Mouse (Mus musculus) T-cell, adult 2 months (primary cell): ENCODE measurements around the gene Tomm6.

Experiments used
- DNase-seq: peaks from one replicate; pipeline ENCODE4 v3.0.0; 2022; ENCODE audit warnings: low spot score

Tomm6 gene

DNA sequence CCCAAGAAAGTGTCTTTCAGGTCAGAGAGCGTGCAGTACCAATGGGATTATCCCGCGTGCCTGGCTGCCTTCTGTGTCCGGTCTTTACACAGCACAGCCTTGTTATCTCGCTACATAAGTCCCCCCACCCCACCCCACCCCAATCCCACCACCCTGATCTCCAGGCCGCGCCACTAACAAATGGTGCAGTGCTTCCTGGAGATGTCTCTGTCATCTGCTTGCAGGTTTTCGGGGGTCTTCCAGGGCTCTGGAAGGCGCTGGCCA lies at the start of gene Tomm6:
TSS of gene Tomm6 (minus strand) at position 43 of the 264 bp plus-strand sequence.
- DNase-seq: no peak

DNA sequence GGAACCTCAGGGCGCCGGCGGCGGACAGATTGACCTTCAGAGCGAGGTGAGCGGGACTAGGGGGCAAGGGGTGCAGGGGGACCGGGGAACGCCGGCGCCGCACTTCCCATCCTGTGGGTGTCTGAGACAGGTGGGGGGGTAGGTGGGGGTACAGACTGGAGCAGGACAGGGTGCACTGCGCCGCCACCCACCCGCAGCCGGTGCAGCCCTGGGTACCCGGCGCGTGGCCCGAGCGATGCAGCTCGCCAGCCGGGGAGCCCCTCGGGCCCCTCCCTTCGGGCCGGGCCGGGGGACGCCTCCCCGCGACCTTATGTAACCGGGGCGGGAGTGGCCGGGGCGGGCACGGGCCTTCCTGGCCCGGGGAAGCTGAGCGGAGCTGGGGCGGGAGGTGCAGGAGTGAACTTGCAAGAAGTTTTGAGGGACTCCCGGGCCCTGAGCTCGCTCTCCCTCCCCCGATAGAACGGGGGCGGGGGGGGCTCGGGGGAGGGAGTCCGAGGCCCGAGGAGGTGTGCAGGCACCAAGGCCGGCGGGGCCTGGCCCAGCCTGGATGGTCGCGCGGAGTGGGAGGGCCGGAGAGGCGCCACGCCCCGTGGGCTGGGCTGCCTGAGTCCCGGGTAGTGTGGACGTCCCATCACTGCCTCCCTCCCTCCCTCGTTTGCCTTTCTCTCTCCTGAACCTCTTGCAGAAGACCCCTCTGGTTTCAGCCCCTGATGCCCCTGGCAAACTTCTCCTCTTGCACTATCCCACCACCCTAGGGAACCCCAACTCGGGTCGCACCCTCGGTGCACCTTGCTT lies 49.3 kb upstream of the Tomm6 start:
- DNase-seq: peak; percentile 48

DNA sequence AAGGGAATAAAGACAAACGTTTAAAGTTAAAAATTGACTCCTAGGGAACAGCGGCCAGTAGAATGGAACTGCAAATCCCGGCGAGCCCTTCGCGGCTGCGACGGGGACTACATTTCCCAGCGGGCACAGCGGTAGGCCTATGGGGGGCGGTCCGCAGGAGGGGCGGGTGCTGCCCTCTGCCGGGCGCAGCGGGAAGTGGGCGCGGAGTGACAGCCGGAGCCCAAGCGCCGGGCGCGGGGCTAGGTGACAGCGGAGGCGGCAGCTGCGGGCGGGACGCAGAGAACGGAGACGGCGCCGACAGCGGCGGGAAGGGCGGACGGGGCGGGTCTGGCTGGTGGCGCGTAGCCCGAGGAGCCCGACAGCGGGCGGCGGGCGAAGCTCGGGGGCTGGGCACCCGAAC lies 48.7 kb upstream of the Tomm6 start, which contains the start of gene Tfeb:
TSS of gene Tfeb (plus strand) at position 175 of the 400 bp plus-strand sequence.
- DNase-seq: peak; percentile 94

DNA sequence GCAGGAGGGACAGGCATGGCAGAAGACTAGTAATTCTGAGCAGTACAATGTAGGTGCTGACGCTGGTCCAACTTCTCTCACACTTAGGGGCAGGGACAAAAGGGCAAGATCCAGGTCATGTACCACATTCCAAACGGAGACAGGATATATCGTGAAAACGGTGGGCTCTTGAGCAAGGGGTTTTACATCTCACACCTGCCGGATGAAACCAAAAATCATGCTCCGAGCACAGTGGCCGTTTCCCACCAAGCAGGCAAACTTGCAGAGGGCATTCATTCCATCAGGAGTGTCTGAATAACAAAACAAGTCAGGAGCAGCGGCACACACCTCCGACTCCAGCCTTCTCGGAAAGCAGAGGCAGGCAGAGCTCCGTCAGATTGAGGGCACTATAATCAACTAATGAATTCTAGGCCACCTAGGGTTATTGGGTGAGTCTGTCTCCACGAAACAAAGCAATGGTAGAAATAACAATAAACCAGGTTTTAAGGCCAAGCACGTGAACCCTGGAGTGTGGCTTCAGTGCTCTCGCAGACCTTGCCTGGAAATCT lies 47.4 kb upstream of the Tomm6 start:
- DNase-seq: no peak

DNA sequence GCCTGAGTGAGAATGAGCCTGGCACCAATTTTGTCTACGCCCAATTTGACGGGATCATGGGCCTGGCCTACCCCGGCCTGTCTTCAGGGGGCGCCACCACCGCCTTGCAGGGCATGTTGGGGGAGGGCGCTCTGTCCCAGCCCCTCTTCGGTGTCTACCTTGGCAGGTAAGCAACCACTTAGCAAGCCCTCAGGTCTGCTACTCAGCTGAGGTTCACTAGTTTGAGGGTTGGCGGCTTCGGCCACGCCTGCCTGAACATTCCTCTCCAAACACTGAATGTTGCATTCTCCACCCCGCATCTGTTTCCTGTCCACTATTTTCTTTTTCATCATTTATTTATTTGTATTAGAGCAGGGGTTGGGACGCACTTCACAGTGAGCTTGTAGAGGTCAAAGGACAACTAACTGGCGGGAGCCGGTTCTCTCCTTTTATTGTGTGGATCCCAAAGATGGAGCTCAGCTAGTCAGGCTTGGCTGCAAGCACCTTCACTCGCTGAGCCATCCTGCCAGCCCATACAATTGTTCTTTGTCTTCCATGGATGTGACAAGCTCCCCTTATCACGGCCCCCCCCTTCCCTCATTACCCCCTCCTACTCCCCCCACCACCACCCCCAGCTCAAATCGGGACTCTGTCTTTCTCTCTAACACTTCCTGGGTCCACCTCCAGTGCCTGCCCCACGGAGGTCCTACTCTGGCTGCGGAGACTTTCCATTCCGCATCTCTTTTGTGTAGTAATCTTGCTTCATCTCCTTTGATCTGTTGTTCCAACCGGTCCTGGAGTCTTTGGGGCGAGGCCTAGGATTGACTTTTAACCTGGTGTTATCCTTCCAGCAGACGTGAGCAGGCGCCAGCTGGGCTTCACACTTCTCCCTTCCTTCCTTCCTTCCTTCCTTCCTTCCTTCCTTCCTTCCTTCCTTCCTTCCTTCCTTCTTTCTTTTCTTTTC lies 42.7 kb upstream of the Tomm6 start:
- DNase-seq: no peak

DNA sequence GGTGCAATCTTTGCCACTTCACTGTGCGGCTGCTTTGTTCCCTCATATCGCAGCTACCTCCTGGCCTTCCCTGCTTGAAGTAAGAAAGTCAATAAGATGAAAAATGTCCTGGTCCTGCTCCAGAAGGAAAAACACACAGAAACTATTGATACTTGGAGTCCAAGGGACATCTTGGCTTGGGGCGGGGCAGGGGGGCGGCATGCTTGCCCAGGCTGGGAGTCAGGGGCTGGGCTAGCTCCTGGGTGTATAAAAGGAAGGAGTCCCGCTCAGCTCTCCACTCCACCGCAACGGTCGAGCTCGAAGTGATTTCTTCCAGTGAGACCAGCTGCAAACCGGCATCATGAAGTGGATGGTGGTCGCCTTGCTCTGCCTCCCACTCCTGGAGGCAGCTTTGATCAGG lies 38.4 kb upstream of the Tomm6 start, which contains the start of gene Pgc:
TSS of gene Pgc (plus strand) at position 277 of the 400 bp plus-strand sequence.
- DNase-seq: no peak

DNA sequence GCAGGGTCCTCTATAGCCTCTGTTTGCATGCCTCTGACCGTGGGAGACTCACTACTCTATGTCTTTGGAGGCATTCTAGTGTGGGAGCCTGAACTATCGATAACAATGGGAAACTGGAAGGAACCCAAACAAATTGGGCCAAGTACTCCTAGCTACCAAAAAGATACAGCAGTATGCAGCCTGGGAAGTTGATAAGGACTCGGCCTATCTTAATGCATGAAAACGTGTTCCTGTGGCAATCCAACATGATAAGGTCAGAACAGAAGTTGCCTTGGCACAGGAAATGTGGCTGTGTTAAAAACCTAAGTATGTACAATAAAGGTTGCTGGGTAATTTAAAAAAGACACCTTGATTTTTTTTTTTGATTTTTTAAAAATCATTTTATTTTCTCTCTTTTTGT lies 33.0 kb upstream of the Tomm6 start:
- no peak for DNase-seq

DNA sequence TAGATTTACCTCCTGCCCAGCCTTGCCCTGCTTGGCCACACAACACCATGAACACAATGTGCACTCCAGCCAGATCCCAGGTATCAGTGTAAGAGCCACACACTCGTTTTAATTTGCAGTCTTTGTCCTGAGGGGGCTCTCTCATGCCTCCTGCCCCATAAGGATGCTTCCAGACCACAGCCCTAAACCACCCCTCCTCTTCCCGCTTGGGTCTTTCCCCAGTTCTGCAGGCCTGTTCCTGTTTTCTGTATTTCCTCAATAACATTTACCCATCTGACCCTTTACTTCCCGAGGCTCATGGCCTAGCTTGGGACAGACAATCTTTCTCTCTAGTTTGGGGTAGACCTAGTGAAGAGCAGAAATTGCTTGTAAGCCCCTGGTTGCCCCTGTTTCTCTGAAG lies 26.9 kb upstream of the Tomm6 start:
- no peak for DNase-seq

DNA sequence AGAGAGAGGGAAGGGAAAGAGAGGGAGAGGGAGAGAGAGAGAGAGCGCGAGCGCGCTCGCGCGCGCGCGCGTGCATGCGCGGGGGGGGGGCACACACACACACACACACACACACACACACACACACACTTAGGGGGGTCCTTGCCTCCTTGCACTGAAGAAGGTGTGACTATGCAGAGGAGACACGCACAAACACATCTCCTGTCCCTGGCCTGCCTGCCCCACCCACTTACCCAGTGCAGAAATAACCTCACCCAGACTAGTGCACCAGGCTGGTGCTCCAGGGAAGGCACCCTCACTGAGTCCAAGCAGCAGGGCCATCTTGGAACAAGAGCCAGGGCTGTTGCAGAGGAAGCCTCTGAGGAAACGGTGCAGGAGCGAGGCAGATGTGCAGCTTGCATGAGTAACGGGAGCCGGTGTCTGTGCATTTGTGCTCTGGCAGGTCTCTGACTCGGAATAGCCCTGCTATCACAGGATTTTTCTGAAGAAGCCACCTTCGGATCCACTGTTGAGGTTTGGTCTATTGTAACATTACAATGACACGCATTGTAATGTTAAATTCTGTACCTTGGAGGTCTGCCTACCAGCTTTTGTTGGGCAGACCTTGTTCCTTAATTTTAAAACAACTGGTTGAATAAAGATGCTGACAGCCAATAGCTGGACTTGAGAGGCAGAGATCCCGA lies 24.8 kb upstream of the Tomm6 start:
- no peak for DNase-seq

DNA sequence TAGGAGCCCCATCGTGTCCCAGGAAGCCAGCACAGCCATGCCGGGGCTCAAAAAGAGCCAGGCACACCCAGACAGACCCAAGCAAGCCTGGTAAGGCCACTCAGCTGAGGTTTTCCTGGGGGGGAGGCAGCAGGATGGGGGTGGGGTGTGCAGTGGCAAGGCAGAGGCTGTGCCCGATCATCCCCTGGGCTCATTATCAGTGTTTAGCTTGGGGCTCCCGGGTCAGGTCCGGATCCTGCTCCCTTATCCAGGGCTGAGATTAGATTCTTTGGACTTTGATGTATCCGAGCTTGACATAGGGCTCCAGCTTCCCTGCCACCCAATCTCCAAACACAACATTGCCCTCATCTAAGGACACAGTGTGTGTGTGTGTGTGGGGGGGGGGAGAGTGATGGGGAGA lies 23.7 kb upstream of the Tomm6 start:
- no peak for DNase-seq

DNA sequence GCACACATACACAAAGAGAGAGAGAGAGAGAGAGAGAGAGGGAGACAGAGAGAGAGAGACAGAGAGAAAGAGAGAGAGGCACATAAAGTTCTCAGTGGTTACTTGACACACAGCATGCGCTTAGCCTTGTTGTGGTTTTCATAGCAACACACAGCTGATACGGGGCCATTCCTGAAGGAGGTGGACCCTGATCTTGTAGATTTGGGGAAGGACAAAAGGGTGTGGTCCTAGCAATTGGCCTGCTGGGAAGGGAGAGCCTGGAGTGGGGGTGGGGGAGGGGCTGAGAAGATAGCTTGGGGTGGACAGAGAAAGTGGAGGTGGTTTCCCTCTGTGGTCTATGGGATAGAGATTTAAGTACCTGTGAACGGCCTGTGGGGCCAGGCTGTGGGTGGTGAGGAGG lies 21.9 kb upstream of the Tomm6 start:
- no peak for DNase-seq

DNA sequence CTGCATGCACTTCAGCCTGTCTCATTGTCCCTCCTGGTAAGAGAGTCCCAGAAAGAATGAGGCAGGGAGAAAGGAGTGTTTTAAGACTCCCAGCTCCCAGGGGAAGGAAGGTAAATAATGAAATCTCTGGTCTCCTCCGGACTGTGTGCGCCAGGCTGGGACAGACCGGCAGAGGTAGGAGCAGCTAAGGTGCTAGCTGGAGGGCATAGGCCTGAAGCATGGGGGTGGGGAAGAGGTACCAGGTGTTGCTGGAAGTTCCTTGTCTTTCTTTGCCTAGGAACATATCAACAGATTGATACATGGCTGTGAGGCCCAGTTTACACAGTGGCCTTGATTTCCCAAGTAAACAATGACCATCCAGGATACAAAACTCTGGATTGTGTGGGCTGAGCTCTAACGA lies 20.8 kb upstream of the Tomm6 start:
- no peak for DNase-seq

DNA sequence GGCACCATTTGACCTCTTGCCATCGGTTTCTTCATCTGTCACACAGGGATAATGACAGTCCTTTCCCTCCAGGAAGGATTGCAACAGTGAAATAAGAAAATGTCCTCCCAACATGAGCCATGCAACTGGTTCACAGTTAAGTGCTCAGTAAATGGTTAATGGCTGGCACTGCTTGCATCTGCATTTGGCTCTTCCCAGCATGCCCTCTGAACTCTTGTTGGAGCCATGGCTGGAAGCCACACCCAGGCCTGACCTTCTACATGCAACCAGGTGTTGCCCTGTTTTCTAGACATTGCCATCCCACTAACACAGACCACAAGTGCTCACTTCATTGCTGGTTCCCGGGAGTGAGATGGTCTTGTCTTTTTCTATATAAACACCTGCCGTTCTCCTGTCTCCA lies 19.8 kb upstream of the Tomm6 start:
- DNase-seq: no peak

DNA sequence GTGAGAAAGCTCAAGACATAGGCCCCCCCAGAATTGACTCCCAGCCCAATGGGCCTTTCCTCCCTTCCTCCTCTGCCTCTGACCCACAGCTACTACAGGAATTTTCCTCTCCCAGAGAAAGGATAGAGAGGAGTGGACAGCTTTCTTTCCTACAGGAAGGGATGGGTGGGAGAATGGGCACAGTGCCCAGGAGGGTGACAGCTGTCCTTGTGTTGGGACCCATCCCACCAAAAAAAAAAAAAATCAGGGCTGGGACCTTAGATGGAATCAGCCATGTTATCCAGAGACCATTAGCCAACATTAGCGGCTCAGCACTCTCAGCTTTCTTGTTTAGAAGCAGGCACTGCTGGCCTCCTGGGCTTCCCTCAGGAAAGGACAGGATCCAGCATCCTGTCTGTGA lies 18.0 kb upstream of the Tomm6 start:
- no peak for DNase-seq

DNA sequence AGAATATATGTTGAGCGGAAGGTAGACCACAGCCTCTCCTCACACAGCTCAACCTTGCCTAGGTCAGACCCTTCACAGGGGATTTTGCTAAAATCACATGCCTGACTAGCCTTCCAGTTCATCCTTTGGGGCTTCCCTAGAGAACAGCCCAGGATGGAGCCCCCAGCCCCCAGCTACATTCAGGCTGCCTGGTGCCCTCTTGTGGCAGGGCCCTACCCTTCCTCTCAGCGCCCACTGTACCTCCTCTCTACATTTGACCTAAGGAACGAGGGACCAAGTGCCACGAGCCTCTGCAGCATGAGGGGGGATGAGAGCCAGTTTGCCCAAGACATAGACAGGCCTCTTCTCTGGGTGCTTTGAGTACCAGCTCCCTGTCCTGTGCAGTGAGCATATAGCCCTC lies 16.5 kb upstream of the Tomm6 start:
- no peak for DNase-seq

DNA sequence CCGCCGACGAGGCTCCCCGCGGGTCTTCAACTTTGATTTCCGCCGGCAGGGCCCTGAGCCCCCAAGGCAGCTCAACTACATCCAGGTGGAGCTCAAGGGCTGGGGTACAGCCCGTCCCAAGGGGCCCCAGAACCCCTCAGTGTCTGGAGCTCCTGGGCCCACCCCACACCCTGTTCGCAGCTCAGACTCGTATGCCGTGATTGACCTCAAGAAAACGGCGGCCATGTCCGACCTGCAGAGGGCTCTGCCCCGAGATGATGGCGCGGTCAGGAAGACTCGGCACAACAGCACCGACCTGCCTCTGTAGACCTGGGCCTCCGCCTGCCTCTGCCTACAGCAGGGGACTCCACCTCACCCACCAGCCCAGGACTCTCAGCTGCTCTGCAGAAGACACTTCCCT lies 15.4 kb upstream of the Tomm6 start:
- no peak for DNase-seq

DNA sequence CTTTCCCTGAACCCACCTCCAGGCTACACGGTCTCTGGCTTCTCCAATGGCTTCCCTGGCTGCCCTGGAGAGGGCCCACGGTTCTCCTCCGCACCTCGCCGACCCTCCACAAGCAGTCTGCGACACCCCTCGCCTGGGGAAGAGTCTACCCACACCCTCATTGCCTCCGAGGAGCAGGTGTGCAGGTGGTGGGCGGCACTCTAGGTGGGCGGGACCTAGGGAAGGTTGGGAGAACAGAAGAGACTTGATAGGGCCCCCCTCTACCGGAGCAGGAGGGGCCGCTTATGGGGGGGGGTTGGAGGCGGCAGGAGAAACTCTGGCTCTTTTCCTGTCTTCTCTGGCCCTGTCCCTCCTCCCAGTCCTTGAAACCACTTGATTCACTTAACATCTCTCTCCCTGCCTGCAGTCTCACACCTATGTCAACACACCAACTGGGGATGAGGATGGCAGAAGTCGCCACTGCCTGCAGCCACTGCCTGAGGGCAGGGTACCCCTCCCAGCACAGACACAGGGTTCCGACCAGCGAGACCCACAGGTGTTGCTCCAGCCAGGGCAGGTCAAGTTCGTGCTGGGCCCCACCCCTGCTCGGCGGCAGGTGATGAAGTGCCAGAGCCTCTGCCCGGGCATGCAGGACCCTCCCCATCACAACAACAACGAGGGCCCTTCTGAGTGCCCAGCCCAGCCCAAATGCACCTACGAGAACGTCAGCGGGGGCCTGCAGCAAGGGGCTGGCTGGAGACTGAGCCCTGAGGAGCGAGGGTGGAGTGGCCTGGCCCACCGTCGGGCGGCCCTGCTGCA lies 14.6 kb upstream of the Tomm6 start:
- DNase-seq: no peak

DNA sequence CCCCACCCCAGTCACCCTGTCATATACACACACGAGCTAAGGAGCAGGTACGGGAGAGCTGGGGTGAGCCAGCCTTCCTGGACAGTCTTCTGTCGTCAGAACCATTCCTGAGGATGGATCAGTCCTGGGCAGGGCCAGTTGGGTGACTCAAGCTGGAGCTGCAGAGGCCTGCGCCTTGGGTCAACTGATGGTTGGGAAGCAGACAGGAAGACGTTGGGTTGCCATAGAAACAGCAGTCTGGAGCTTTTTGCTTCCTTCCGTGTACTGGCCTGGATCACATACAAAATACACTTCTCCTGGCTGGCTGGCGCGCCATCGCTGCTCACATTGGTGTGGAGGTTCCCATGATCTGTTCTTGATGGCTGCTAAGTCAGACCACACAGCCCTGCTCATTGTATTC lies 13.6 kb upstream of the Tomm6 start:
- DNase-seq: no peak

DNA sequence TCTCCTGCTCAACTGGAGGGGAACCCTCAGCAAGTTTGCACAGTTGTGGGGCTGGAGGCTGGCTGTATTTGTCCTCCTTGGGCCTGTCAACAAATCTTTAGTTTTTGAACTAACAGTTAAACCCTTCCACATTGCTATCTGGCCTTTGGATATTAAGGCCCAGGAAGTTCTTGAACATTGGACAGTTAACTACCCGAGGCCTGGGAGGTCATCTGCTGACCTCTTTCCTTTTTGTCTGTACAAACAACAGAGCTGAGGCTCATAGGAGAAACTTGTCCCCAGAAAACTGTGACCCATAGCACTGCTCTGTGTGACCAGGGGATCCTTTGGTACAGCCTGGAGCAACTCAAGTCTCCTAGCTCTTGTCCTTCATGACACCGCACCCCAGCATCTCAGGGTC lies 10.9 kb upstream of the Tomm6 start:
- no peak for DNase-seq

DNA sequence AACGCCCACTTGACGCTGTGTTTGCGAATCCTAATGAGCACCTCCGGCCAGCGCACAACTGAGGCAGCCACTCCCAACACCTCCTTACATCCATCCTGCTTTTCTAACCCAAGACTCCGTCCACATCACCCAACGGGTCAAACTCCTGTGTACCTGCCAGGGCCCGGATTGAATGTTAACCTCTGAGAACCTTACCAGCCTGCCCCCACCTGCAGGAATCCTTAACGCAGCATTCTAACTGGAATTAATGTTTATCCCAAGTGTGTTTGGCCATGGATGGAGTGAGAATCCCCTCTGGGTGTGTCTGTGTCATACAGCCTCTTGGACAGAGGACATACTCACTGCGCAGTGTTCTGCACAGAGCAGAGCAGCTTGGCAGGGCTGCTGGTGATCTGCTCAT lies 10.0 kb upstream of the Tomm6 start:
- no peak for DNase-seq

DNA sequence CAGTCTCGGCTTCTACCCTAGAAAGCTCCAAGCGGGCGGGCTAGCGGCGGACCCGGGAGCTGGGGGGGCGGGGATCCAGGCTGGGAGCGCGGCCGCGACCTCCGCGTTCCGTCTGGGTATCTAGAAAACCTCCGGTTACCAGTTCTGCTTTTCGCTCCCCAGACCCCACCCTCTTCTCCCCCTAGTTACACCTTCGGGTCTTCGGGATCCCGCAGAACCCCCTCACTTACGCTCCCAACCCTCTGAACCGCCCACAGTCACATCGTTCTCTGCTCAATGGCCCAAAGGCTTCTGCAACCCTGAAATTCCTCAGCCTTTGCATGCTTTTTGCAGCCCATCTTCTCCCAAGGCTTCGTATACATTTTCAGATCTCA lies 7.1 kb upstream of the Tomm6 start:
- no peak for DNase-seq
